Mouse (Mus musculus) adrenal gland, adult (tissue): ENCODE measurements around the gene Sult1a1.

ENCODE experiments used
- DNase-seq, 2 experiments: peaks; one replicate each; pipeline ENCODE4 v3.0.0; 2022 to 2023; ENCODE audit warnings: low spot score in 1 of 2; ENCODE audit not compliant: inconsistent age in 2 of 2

Sult1a1 gene

DNA sequence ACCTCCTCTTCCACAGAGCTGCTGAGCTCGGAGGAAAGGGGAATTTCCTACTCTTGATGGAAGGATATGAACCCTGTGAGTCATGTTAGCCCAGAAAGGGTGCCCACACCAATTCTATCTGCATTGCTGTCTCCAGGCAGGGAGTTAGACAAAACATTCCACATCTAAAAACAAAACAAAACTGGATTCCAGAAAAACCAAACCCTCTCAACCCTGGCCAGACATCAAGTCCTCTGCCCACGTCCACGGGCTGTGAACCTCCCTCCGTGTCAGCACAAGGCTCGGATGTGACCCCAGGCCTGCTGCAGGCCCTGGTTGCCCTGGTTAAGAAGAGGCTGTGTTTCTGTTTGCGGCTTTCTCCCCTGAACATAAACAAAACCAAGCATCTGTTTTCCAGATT, 48.1 kb downstream of the Sult1a1 start:
- no peak for DNase-seq

DNA sequence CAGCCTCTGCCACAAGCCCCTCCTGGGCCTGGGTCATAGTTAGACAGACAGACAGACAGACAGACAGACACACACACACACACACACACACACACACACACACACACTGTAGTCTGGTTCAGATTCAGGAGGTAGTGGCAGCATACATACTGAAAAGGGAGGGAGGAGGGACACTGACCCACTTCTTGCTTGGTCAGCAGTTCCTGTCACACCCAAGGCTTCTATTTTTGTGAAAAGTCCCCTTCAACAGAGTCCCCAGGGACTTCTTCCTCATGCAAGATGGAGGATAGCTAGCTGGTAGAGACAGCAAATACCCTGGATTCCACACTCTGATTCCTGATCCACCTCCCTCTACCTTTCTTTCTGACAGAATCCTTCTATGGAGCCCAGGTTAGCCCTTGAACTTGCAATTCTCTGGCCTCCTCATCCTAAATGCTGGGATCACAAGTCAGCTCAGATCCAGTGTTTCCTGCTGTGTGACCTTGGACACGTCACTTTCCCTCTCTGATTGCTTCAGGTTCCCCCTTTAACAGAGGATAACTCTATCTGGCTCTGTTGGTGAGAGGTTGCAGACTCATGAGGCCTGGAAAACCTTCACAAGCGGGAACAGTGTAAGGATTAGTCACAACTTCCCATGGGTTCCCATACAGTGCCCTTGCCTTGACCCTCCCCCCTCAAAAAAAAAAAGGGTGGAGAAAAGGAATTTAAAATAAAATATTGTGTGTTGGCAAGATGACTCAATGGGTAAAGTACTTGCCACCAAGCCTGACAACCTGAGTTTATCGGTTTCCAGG, 50.2 kb downstream of the Sult1a1 start:
- DNase-seq = peak; percentile 29 to 73

DNA sequence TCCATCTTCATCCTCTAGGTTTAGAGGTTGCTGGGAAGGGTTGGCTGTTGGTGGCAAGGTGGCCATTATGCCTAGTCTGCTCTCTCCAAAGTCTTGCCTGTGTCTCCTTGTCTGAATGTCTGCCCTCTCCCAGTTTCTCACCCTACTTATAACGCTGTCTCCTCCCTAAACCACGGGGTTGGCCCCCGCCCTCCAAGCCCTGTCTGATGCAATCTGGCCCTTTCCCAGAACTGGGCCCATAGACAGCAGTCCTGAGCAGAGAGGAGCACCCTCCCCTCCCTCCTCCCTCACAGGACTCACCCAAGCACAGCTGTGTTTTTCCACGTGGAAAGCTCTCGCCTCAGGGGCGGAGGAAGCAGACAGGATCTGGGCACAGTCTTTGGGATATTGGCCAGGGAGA, 50.9 kb downstream of the Sult1a1 start:
- peak; percentile 74 to 90 for DNase-seq

DNA sequence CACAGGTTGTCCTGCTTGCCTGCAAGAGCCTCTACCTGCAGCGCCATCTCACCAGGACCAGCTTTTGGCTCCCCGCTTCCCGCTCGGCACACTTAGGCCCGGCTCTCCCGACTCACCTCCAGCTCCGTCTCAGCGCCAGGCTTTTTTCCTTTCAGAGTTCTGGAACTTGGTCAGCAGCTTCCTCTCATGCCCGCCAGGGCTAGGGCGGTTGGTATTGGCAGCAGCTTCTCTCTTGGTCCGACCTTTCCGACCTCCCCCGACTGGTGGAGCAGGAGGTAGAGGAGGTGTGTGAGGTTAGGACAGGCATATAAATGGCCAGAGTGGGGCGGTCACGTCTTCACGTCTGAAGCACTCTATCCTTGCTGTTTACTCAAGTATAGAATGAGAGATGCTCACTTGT, 51.5 kb downstream of the Sult1a1 start:
- peak in 1 of 2 experiments; percentile 43 for DNase-seq

DNA sequence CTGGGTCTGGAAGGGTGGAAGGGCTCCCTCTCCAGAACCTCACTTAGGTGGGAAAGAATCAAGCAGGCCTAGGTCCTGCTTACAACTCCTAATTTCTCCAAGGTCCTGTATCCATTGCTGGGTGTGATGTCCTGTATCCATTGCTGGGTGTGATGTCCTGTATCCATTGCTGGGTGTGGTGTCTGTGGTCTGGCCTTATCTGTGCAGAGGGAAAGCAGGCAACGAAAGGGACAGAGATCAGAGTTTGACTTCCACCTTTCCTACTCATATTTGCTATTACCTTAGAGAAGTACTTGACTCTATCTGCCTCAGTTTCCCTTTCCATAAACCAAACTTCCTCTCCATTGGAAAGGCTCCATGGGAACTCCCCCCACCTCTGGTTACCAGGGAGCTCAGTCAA, 52.9 kb downstream of the Sult1a1 start:
- DNase-seq = no peak
